Mouse (Mus musculus): Measurements from ENCODE around the gene Eif2ak2. TPM values are rescaled to one million over a fixed set of nuclear protein-coding genes. Genes with fewer than 3 reads are reported as not detected.

Gene Eif2ak2
- 2.8 and 4.2 TPM in 2 replicates for polyA plus RNA-seq (2012; rRNA removed; ENCODE audit: low replicate concordance)

GRCm38 (mm10) chr17:78882401-78883112 lies at the start of gene Eif2ak2:
TSS of gene Eif2ak2 (minus strand) at chr17:78882573.

GRCm38 (mm10) chr17:78916369-78916813 lies 34.0 kb upstream of the Eif2ak2 start, which contains the start of gene Cebpzos:
TSS of gene Cebpzos (plus strand) at chr17:78916500.

DNA sequence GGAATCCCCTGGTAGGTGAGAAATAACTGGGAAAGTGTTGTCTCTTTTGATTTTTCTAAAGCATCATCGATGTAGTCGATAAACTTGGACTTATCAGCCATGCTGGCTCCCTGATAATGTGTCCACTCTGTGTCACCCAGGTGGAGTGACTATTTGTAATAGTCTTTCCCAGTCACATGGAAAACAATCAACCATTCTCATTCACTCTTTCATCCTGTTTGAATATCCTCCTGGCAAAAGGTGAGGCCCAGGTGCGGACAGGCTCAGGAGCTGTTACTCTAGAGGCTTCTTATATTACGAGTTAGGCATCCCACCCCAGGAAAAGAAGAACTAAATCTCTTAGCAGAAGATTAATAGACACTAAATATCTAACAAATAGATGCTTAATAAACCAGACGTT lies 24.5 kb upstream of the Eif2ak2 start, which contains the start of gene Sult6b1:
Gene Sult6b1, minus strand, starts transcription at position 101 of the 400 bp plus-strand sequence.

GRCm38 (mm10) chr17:78834856-78835835 lies 47.2 kb downstream of the Eif2ak2 start, which contains the start of the genes Heatr5b and Gpatch11:
TSS of gene Heatr5b (minus strand) at chr17:78835364.
TSS of gene Gpatch11 (plus strand) at chr17:78835567.

Other genes starting within 250 kb of the Eif2ak2 start
- 7.3 and 9.1 TPM in 2 replicates for gene Strn, start 145.4 kb downstream of the Eif2ak2 start, polyA plus RNA-seq (2012; rRNA removed; ENCODE audit: low replicate concordance)
- 17.5 and 31.2 TPM in 2 replicates for gene Heatr5b, start 47.2 kb downstream of the Eif2ak2 start, polyA plus RNA-seq (2012; rRNA removed; ENCODE audit: low replicate concordance)
- 5.3 and 11.8 TPM in 2 replicates for gene Gpatch11, start 47.0 kb downstream of the Eif2ak2 start, polyA plus RNA-seq (2012; rRNA removed; ENCODE audit: low replicate concordance)
- not detected in 2 replicates for gene Sult6b1, start 24.4 kb upstream of the Eif2ak2 start, polyA plus RNA-seq (2012; rRNA removed; ENCODE audit: low replicate concordance)
- gene Cebpzos, start 33.9 kb upstream of the Eif2ak2 start, polyA plus RNA-seq (2012; rRNA removed; ENCODE audit: low replicate concordance): 3.8 and 8.9 TPM in 2 replicates
- 2.5 and 11.0 TPM in 2 replicates for gene Cebpz, start 54.5 kb upstream of the Eif2ak2 start, polyA plus RNA-seq (2012; rRNA removed; ENCODE audit: low replicate concordance)
- 5.1 and 11.6 TPM in 2 replicates for gene Ndufaf7, start 54.6 kb upstream of the Eif2ak2 start, polyA plus RNA-seq (2012; rRNA removed; ENCODE audit: low replicate concordance)
- gene Prkd3, start 138.2 kb upstream of the Eif2ak2 start, polyA plus RNA-seq (2012; rRNA removed; ENCODE audit: low replicate concordance): 7.2 and 13.5 TPM in 2 replicates
- 8.9 and 17.6 TPM in 2 replicates for gene Qpct, start 169.3 kb upstream of the Eif2ak2 start, polyA plus RNA-seq (2012; rRNA removed; ENCODE audit: low replicate concordance)

Measured in mammary gland, adult 2 months (tissue).